Mouse (Mus musculus): ENCODE data around the gene Eng. TPM values are rescaled to one million over a fixed set of nuclear protein-coding genes. Genes with fewer than 3 reads are reported as not detected.

Eng gene
- polyA plus RNA-seq, 1 experiment: 1.1 TPM

- no peak for TF ChIP-seq MYOG (IDR thresholded peaks at IDR 0.05; ENCODE audit: control insufficient read depth, extremely low read depth, insufficient read length)
- TF ChIP-seq USF1 (IDR thresholded peaks at IDR 0.05; ENCODE audit: low read depth): no peak
- no peak for TF ChIP-seq CEBPB (IDR thresholded peaks at IDR 0.05; ENCODE audit: low read depth)
- TF ChIP-seq FOSL1 (IDR thresholded peaks at IDR 0.05; ENCODE audit: insufficient read depth, low read length, poor library complexity, severe bottlenecking): no peak
- TF ChIP-seq MYOD1 (IDR thresholded peaks at IDR 0.05; ENCODE audit: control insufficient read depth, insufficient read length, low read depth): no peak
- TF ChIP-seq CTCF (IDR thresholded peaks at IDR 0.05; ENCODE audit: control insufficient read depth, insufficient read depth, insufficient read length): no peak
- TF ChIP-seq MAX (IDR thresholded peaks at IDR 0.05): no peak
Measured at GRCm38 (mm10) chr2:32709521-32710137, 63.2 kb downstream of the Eng start.

DNA sequence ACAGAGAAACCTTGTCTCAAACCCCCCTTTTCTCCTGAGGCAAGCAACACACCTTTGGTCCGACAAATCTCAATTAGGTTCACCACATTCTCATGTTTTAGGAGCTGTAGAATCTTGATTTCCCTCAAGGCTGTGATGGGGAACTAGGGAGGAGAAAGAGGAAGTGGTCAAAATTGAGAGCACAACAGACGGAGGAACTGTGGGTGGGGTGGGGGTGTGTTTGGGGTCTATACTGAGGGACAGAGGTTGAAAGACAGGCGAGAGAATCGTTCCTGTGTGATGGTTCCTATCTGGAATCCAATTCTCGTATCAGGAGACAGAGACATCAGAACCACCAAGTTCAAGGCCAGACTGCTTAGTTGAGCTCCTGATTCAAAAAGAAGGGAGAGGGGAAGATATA is 64.0 kb downstream of the Eng start:
- Histone ChIP-seq H3K36me3 (ENCODE audit: control insufficient read depth, insufficient read depth) (peaks cover 63% of the 10 kb centered on the region), H3K4me3 (ENCODE audit: insufficient read depth, poor library complexity, severe bottlenecking) (no peak overlapping the region), H3K79me3 (ENCODE audit: low read depth) (peaks cover 47% of the 10 kb centered on the region), H3K79me2 (ENCODE audit: control insufficient read depth, insufficient read depth) (peaks cover 71% of the 10 kb centered on the region), H3ac (ENCODE audit: control insufficient read depth, insufficient read length, low read depth) (no peak overlapping the region), H3K27me3 (ENCODE audit: control insufficient read depth, insufficient read depth, insufficient read length) (no peaks in the 10 kb centered on the region)
- TF ChIP-seq CEBPB (IDR thresholded peaks at IDR 0.05; ENCODE audit: low read depth) (no peak), USF1 (IDR thresholded peaks at IDR 0.05; ENCODE audit: low read depth) (no peak), MYOD1 (IDR thresholded peaks at IDR 0.05; ENCODE audit: control insufficient read depth, insufficient read length, low read depth) (no peak), MYOG (IDR thresholded peaks at IDR 0.05; ENCODE audit: control insufficient read depth, extremely low read depth, insufficient read length) (no peak), CTCF (IDR thresholded peaks at IDR 0.05; ENCODE audit: control insufficient read depth, insufficient read depth, insufficient read length) (no peak), MAX (IDR thresholded peaks at IDR 0.05) (no peak), FOSL1 (IDR thresholded peaks at IDR 0.05; ENCODE audit: insufficient read depth, low read length, poor library complexity, severe bottlenecking) (no peak)

More at GRCm38 (mm10) chr2:32709521-32710137, 63.2 kb downstream of the Eng start:
- Histone ChIP-seq H3K27me3 (ENCODE audit: control insufficient read depth, insufficient read depth, insufficient read length) (no peaks in the 10 kb centered on the region), H3K36me3 (ENCODE audit: control insufficient read depth, insufficient read depth) (peaks cover 71% of the 10 kb centered on the region), H3K79me3 (ENCODE audit: low read depth) (peaks cover 47% of the 10 kb centered on the region), H3ac (ENCODE audit: control insufficient read depth, insufficient read length, low read depth) (no peak overlapping the region), H3K4me3 (ENCODE audit: insufficient read depth, poor library complexity, severe bottlenecking) (no peak overlapping the region), H3K79me2 (ENCODE audit: control insufficient read depth, insufficient read depth) (peaks cover 71% of the 10 kb centered on the region)

GRCm38 (mm10) chr2:32711301-32712056 is 65.1 kb downstream of the Eng start:
- Histone ChIP-seq H3K36me3 (ENCODE audit: control insufficient read depth, insufficient read depth) (peaks cover 53% of the 10 kb centered on the region), H3ac (ENCODE audit: control insufficient read depth, insufficient read length, low read depth) (peak overlapping the region; percentile 93), H3K79me3 (ENCODE audit: low read depth) (peaks cover 44% of the 10 kb centered on the region), H3K79me2 (ENCODE audit: control insufficient read depth, insufficient read depth) (peaks cover 62% of the 10 kb centered on the region), H3K4me3 (ENCODE audit: insufficient read depth, poor library complexity, severe bottlenecking) (peak overlapping the region; percentile 96), H3K27me3 (ENCODE audit: control insufficient read depth, insufficient read depth, insufficient read length) (no peaks in the 10 kb centered on the region)
- TF ChIP-seq MAX (IDR thresholded peaks at IDR 0.05): no peak
- TF ChIP-seq FOSL1 (IDR thresholded peaks at IDR 0.05; ENCODE audit: insufficient read depth, low read length, poor library complexity, severe bottlenecking): no peak
- TF ChIP-seq USF1 (IDR thresholded peaks at IDR 0.05; ENCODE audit: low read depth): no peak
- TF ChIP-seq CEBPB (IDR thresholded peaks at IDR 0.05; ENCODE audit: low read depth): no peak
- TF ChIP-seq MYOD1 (IDR thresholded peaks at IDR 0.05; ENCODE audit: control insufficient read depth, insufficient read length, low read depth): no peak
- no peak for TF ChIP-seq CTCF (IDR thresholded peaks at IDR 0.05; ENCODE audit: control insufficient read depth, insufficient read depth, insufficient read length)
- TF ChIP-seq MYOG (IDR thresholded peaks at IDR 0.05; ENCODE audit: control insufficient read depth, extremely low read depth, insufficient read length): no peak

GRCm38 (mm10) chr2:32712108-32712551 is 65.7 kb downstream of the Eng start:
- TF ChIP-seq USF1 (IDR thresholded peaks at IDR 0.05; ENCODE audit: low read depth): no peak
- Histone ChIP-seq H3ac (ENCODE audit: control insufficient read depth, insufficient read length, low read depth) (peak overlapping the region; percentile 93), H3K27me3 (ENCODE audit: control insufficient read depth, insufficient read depth, insufficient read length) (no peaks in the 10 kb centered on the region)

GRCm38 (mm10) chr2:32712586-32712933 is 66.2 kb downstream of the Eng start:
- Histone ChIP-seq H3ac (ENCODE audit: control insufficient read depth, insufficient read length, low read depth) (peak overlapping the region; percentile 93), H3K79me3 (ENCODE audit: low read depth) (peaks cover 38% of the 10 kb centered on the region), H3K36me3 (ENCODE audit: control insufficient read depth, insufficient read depth) (peaks cover 42% of the 10 kb centered on the region), H3K27me3 (ENCODE audit: control insufficient read depth, insufficient read depth, insufficient read length) (no peaks in the 10 kb centered on the region), H3K4me3 (ENCODE audit: insufficient read depth, poor library complexity, severe bottlenecking) (peak overlapping the region; percentile 96), H3K79me2 (ENCODE audit: control insufficient read depth, insufficient read depth) (peaks cover 51% of the 10 kb centered on the region)
- TF ChIP-seq MAX (IDR thresholded peaks at IDR 0.05) (no peak), MYOD1 (IDR thresholded peaks at IDR 0.05; ENCODE audit: control insufficient read depth, insufficient read length, low read depth) (no peak), CEBPB (IDR thresholded peaks at IDR 0.05; ENCODE audit: low read depth) (no peak), USF1 (IDR thresholded peaks at IDR 0.05; ENCODE audit: low read depth) (no peak), MYOG (IDR thresholded peaks at IDR 0.05; ENCODE audit: control insufficient read depth, extremely low read depth, insufficient read length) (no peak), CTCF (IDR thresholded peaks at IDR 0.05; ENCODE audit: control insufficient read depth, insufficient read depth, insufficient read length) (no peak), FOSL1 (IDR thresholded peaks at IDR 0.05; ENCODE audit: insufficient read depth, low read length, poor library complexity, severe bottlenecking) (no peak)

More at GRCm38 (mm10) chr2:32712108-32712551, 65.7 kb downstream of the Eng start:
- H3K79me2 ChIP-seq (ENCODE audit: control insufficient read depth, insufficient read depth): peaks cover 56% of the 10 kb centered on the region
- peaks cover 40% of the 10 kb centered on the region for H3K79me3 ChIP-seq (ENCODE audit: low read depth)
- H3K4me3 ChIP-seq (ENCODE audit: insufficient read depth, poor library complexity, severe bottlenecking): peak overlapping the region; percentile 96
- H3K36me3 ChIP-seq (ENCODE audit: control insufficient read depth, insufficient read depth): peaks cover 46% of the 10 kb centered on the region

Measured in C2C12 (cell line).